Mouse (Mus musculus) layer of hippocampus, adult 8-10 months (tissue): ENCODE data around the gene Snx12. TPM values are rescaled to one million over a fixed set of nuclear protein-coding genes. Genes with fewer than 3 reads are reported as not detected.

Experiments
- DNase-seq, 2 experiments: peaks; one replicate each; pipeline ENCODE4 v3.0.0; 2022; ENCODE audit warnings: low spot score in 2 of 2
- total RNA-seq, 4 experiments: library from RNA; stranded (reverse); gene quantifications; 2 replicates each; pipeline ENCODE4 v1.2.4; 2022

The Snx12 gene
- total RNA-seq, result 100 to 1,000 TPM in 1 of 4 experiments, 10 to 100 TPM in 3; 77.3 to 103 (median 85.8) TPM

- DNase-seq, result peak; percentile 92 to 93
Measured at GRCm38 (mm10) chrX:101221834-101222795, at the start of gene Snx12. Gene Snx12 (minus strand): TSS chrX:101222563.

- no peak for DNase-seq
Measured at GRCm38 (mm10) chrX:101268755-101269124, 46.4 kb upstream of the Snx12 start, which contains the start of gene Gm20489. Gene Gm20489 (minus strand): TSS chrX:101269023.

GRCm38 (mm10) chrX:101268025-101268754 is 45.8 kb upstream of the Snx12 start, which contains the start of gene Il2rg:
Gene Il2rg (minus strand): TSS chrX:101268255.
- no peak for DNase-seq

- DNase-seq, result no peak
Measured at GRCm38 (mm10) chrX:101266631-101267030, 44.3 kb upstream of the Snx12 start.

- DNase-seq, result no peak
Measured at GRCm38 (mm10) chrX:101263892-101264291, 41.5 kb upstream of the Snx12 start, which contains the start of gene Gm614. Gene Gm614 (minus strand): TSS chrX:101263992.

- DNase-seq, result no peak
Measured at GRCm38 (mm10) chrX:101260441-101261325, 38.3 kb upstream of the Snx12 start.

- DNase-seq, result no peak
Measured at GRCm38 (mm10) chrX:101256603-101257002, 34.2 kb upstream of the Snx12 start.

- DNase-seq, result no peak
Measured at GRCm38 (mm10) chrX:101254740-101255139, 32.4 kb upstream of the Snx12 start.

GRCm38 (mm10) chrX:101253952-101254729 is 31.8 kb upstream of the Snx12 start, which contains the start of gene Foxo4:
Gene Foxo4 (plus strand): TSS chrX:101254528.
- DNase-seq, result peak; percentile 82 to 83

GRCm38 (mm10) chrX:101245011-101245410 is 22.6 kb upstream of the Snx12 start:
- DNase-seq, result no peak

GRCm38 (mm10) chrX:101222796-101223162 is 416 bp upstream of the Snx12 start:
- DNase-seq, result no peak

GRCm38 (mm10) chrX:101189285-101189684 is 33.1 kb downstream of the Snx12 start:
- no peak for DNase-seq

- DNase-seq, result no peak
Measured at GRCm38 (mm10) chrX:101187647-101188046, 34.7 kb downstream of the Snx12 start.

GRCm38 (mm10) chrX:101173388-101173787 is 49.0 kb downstream of the Snx12 start:
- DNase-seq, result no peak

GRCm38 (mm10) chrX:101168425-101168824 is 53.9 kb downstream of the Snx12 start:
- no peak for DNase-seq

- DNase-seq, result no peak
Measured at GRCm38 (mm10) chrX:101163739-101164138, 58.6 kb downstream of the Snx12 start.

- no peak for DNase-seq
Measured at GRCm38 (mm10) chrX:101163278-101163677, 59.1 kb downstream of the Snx12 start.

- DNase-seq, result no peak
Measured at GRCm38 (mm10) chrX:101162532-101162931, 59.8 kb downstream of the Snx12 start.

GRCm38 (mm10) chrX:101157488-101157887 is 64.9 kb downstream of the Snx12 start:
- no peak for DNase-seq

GRCm38 (mm10) chrX:101156369-101156768 is 66.0 kb downstream of the Snx12 start:
- DNase-seq, result no peak
